Mouse (Mus musculus) right cerebral cortex, postnatal 25 days (tissue): ENCODE results near the gene Mex3d.

ENCODE experiments used
- DNase-seq: peaks from one replicate; pipeline ENCODE4 v3.0.0; 2022

Mex3d gene

GRCm38 (mm10) chr10:80412656-80413541 is 25.4 kb upstream of the Mex3d start:
- DNase-seq = peak; percentile 44

- DNase-seq = no peak
Measured at GRCm38 (mm10) chr10:80407924-80408323, 20.5 kb upstream of the Mex3d start.

- DNase-seq = peak; percentile 91
Measured at GRCm38 (mm10) chr10:80406684-80407501, 19.4 kb upstream of the Mex3d start, which contains the start of gene Uqcr11. TSS of gene Uqcr11 (minus strand) at chr10:80406830.

- DNase-seq = no peak
Measured at GRCm38 (mm10) chr10:80405481-80406173, 18.2 kb upstream of the Mex3d start.

GRCm38 (mm10) chr10:80403044-80403692 is 15.7 kb upstream of the Mex3d start:
- no peak for DNase-seq

GRCm38 (mm10) chr10:80400704-80401161 is 13.3 kb upstream of the Mex3d start:
- no peak for DNase-seq

- DNase-seq = no peak
Measured at GRCm38 (mm10) chr10:80399973-80400703, 12.7 kb upstream of the Mex3d start.

- DNase-seq = peak; percentile 100
Measured at GRCm38 (mm10) chr10:80399191-80399972, 11.9 kb upstream of the Mex3d start, which contains the start of gene Mbd3. TSS of gene Mbd3 (minus strand) at chr10:80399550.

GRCm38 (mm10) chr10:80398719-80399190 is 11.3 kb upstream of the Mex3d start:
- peak; percentile 98 for DNase-seq

- DNase-seq = no peak
Measured at GRCm38 (mm10) chr10:80398174-80398535, 10.7 kb upstream of the Mex3d start.

- no peak for DNase-seq
Measured at GRCm38 (mm10) chr10:80397524-80398173, 10.2 kb upstream of the Mex3d start.

GRCm38 (mm10) chr10:80396822-80397523 is 9.5 kb upstream of the Mex3d start:
- DNase-seq = no peak

GRCm38 (mm10) chr10:80395025-80395627 is 7.7 kb upstream of the Mex3d start:
- DNase-seq = no peak

GRCm38 (mm10) chr10:80392687-80393086 is 5.2 kb upstream of the Mex3d start:
- DNase-seq = no peak

GRCm38 (mm10) chr10:80390697-80391096 is 3.2 kb upstream of the Mex3d start:
- no peak for DNase-seq

GRCm38 (mm10) chr10:80389185-80389708 is 1.8 kb upstream of the Mex3d start:
- no peak for DNase-seq

GRCm38 (mm10) chr10:80388731-80389130 is 1.3 kb upstream of the Mex3d start:
- DNase-seq = no peak

GRCm38 (mm10) chr10:80386735-80387471 is 556 bp downstream of the Mex3d start:
- no peak for DNase-seq
